Mouse (Mus musculus) testis, adult 2 months (tissue): ENCODE data around the gene Akr1d1. TPM values are rescaled to one million over a fixed set of nuclear protein-coding genes. Genes with fewer than 3 reads are reported as not detected.

Experiments
- H3K27ac ChIP-seq: fragments of 200-500 bp; 2 replicates; pipeline ENCODE4 v1.5.1; 2012; ENCODE audit warnings: low read depth, low read length; ENCODE audit not compliant: control insufficient read depth, insufficient read depth
- H3K27me3 ChIP-seq: fragments of 200-500 bp; 2 replicates; pipeline ENCODE4 v1.6.1; 2012; ENCODE audit warnings: mild to moderate bottlenecking, low read length, moderate library complexity; ENCODE audit not compliant: control insufficient read depth, insufficient read depth
- H3K36me3 ChIP-seq: fragments of 200-500 bp; 2 replicates; pipeline ENCODE4 v1.6.1; 2012; ENCODE audit warnings: mild to moderate bottlenecking, low read length; ENCODE audit not compliant: control insufficient read depth, insufficient read depth
- H3K4me1 ChIP-seq: fragments of 200-500 bp; 2 replicates; pipeline ENCODE4 v1.6.1; 2012; ENCODE audit warnings: low read length; ENCODE audit not compliant: control insufficient read depth, insufficient read depth
- H3K4me3 ChIP-seq: fragments of 200-500 bp; 2 replicates; pipeline ENCODE4 v1.5.1; 2012; ENCODE audit warnings: low read depth, mild to moderate bottlenecking, low read length, moderate library complexity, mixed read lengths; ENCODE audit not compliant: control insufficient read depth
- CTCF ChIP-seq: fragments of 200-500 bp; IDR thresholded peaks from 2 replicates; pipeline ENCODE4 v1.5.1; 2012; ENCODE audit warnings: low read depth, mild to moderate bottlenecking, inconsistent platforms, low read length, moderate library complexity; ENCODE audit not compliant: control insufficient read depth, insufficient read depth, insufficient replicate concordance
- POLR2A ChIP-seq: fragments of 200-500 bp; IDR thresholded peaks from 2 replicates; pipeline ENCODE4 v1.6.1; 2012; ENCODE audit warnings: low read depth, mild to moderate bottlenecking, inconsistent platforms, low read length, moderate library complexity; ENCODE audit not compliant: control insufficient read depth
- polyA plus RNA-seq: library from polyadenylated mRNA; depleted of rRNA; stranded (reverse); fragments of >200 nt; gene quantifications from 2 replicates; pipeline ENCODE4 v1.2.3, GENCODE M21; 2012

Akr1d1 gene
- polyA plus RNA-seq, 1 experiment = not detected

DNA sequence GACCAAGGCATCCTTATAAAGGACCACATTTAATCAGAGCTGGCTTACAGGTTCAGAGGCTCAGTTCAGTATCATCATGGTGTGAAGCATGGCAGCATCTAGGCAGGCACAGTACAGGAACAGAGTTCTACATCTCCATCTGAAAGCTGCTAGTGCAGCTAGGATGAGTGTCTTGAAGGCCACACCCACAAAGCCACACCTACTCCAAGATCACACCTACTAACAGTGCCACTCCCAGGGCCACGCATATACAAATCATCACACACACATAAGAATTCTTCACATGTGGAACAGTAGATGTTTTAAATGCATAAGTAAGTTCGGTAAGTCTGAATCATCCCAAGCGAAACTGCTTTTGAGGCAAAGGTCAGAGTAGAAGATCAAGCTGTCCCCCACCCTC is 33.9 kb downstream of the Akr1d1 start:
- TF ChIP-seq POLR2A (no peak), CTCF (no peak)
- H3K36me3 ChIP-seq = no peaks in the 10 kb centered on the region
- no peaks in the 10 kb centered on the region for H3K4me1 ChIP-seq
- H3K4me3 ChIP-seq = no peak overlapping the region
- H3K27ac ChIP-seq = no peak overlapping the region
- no peaks in the 10 kb centered on the region for H3K27me3 ChIP-seq

DNA sequence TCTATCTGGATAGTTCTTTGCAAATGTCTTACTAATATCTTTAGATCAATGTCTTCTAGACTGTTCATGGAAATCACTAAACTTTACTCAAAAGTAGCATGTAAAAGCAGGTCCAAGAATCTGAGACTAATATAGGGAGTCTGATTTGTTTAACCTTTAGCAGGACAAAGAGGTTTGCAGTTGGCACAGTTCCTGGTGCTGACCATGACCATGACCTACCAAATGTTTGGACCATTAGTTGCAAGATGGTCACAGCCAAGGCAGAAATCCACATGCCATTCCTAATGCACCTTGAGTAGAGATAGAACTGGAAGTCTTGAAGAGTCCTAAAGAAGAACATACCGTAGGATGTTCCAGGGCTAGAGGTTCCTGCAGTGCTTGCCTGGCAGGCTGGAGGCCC is 37.4 kb downstream of the Akr1d1 start:
- no peaks in the 10 kb centered on the region for H3K4me1 ChIP-seq
- TF ChIP-seq CTCF (no peak), POLR2A (no peak)
- no peak overlapping the region for H3K4me3 ChIP-seq
- H3K27me3 ChIP-seq = no peaks in the 10 kb centered on the region
- no peak overlapping the region for H3K27ac ChIP-seq
- no peaks in the 10 kb centered on the region for H3K36me3 ChIP-seq

DNA sequence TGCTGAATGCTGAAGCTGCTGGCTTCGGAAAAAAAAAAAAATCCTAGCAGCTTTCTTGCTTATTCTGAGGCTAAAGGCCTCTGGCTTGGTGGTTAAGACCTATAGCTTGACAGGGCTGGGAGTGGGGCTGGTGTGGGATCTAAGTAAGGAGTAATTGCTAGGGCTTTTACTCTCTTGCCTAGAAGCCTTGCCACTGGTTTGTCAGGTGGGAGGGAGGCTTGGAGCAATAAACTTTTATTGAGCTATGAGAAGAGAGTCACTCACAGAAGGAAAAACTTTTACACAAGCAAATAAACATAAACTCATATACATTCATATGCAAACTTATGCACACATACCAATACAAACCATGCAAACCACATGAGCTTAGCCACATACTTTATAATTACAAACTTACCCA is 42.0 kb downstream of the Akr1d1 start:
- H3K4me1 ChIP-seq = no peaks in the 10 kb centered on the region
- H3K27me3 ChIP-seq = no peaks in the 10 kb centered on the region
- H3K4me3 ChIP-seq = no peak overlapping the region
- no peak overlapping the region for H3K27ac ChIP-seq
- no peaks in the 10 kb centered on the region for H3K36me3 ChIP-seq
- no peak for TF ChIP-seq POLR2A
- no peak for TF ChIP-seq CTCF

DNA sequence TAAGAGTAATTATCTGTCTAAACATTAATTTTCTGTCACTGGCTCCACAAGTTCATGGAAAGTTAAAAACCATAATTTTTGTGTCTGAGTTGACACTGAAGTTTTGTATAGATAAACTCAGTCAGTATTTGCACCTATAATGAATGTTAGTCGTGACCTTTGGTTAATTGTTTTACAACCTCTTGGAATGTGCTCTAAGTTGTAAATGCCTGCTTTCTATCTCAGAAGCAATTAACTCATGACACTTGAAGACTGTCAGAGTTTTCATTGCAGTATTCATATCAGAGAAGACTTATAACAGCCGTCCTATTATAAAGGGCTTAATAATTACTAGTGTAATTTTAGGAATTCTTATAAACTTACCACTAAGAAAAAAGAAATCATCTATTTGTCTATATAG is 43.0 kb downstream of the Akr1d1 start:
- no peaks in the 10 kb centered on the region for H3K27me3 ChIP-seq
- no peaks in the 10 kb centered on the region for H3K36me3 ChIP-seq
- no peak overlapping the region for H3K27ac ChIP-seq
- TF ChIP-seq POLR2A (no peak), CTCF (no peak)
- no peaks in the 10 kb centered on the region for H3K4me1 ChIP-seq
- H3K4me3 ChIP-seq = no peak overlapping the region

DNA sequence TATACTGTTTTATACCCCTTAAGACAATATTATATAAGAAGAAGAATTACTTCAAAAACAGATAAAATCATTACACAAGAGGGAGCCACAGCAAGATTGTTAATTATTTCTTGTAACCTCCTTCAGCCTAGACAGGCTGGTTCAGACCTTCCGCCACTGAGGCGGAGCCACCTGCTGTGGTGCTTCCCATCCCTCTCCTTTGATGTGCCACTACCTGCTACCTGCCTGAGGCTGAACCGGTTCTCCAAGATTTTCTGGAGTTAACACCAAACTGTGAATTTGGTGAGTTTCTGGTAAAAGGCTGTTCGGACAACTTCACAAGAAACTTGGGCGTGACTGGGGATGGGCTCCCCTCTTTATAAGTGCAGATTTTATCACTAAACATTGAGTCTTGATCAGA is 50.5 kb downstream of the Akr1d1 start:
- no peaks in the 10 kb centered on the region for H3K27me3 ChIP-seq
- no peaks in the 10 kb centered on the region for H3K36me3 ChIP-seq
- H3K4me3 ChIP-seq = no peak overlapping the region
- H3K4me1 ChIP-seq = no peaks in the 10 kb centered on the region
- no peak overlapping the region for H3K27ac ChIP-seq
- TF ChIP-seq CTCF (no peak), POLR2A (no peak)

DNA sequence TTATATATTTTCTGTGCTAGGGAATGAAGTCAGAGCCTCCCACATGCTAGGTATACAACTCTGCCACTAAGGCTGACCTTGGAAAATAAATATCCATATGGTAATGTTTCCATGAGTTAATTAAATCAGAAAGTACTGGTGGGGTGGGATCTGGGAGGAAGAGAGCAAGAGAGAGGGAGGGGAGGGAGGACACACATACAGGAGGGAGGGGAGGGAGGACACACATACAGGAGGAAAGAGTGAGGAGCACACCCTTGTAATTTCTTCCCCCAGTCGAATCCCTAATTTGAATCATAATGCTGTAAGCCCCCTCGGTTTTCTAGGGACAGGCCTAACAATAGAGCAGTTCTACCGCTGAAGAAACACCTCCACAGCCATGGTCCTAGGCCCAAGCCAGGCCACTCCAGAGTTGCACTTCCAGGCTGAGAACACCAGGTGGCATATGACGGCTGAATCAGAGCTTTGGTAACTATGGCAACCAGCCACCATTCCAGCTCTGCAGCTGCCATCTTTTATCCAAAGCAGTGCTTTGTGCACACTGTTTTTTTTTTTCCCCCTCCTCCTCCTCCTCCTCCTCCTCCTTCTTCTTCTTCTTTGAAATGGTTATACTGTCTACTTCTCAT is 59.5 kb downstream of the Akr1d1 start:
- Histone ChIP-seq H3K4me1 (peaks cover 5% of the 10 kb centered on the region), H3K27me3 (no peaks in the 10 kb centered on the region), H3K4me3 (no peak overlapping the region), H3K36me3 (no peaks in the 10 kb centered on the region), H3K27ac (no peak overlapping the region)
- TF ChIP-seq CTCF = peak; percentile 75; the same call in 1 of the 2 replicates
- no peak for TF ChIP-seq POLR2A

DNA sequence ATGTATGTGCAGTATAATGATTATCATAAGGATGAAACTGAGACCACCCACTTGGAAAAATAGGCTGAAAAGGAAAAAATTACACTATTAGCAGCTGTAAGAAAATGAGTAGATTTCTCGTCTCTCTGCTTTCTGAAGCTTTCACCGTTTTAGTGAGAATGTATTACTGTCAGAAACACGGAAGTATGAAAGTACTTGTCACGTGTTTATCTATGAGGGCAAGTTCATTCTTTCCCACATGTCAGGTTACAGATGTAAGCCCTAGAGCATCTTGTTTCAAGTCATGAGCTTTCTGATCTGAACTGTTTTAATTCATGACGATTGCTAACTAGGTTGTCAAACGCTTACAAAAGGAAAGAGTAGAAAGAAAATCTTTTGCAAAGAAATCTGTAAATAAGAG is 60.8 kb downstream of the Akr1d1 start:
- Histone ChIP-seq H3K4me1 (peaks cover 5% of the 10 kb centered on the region), H3K27ac (no peak overlapping the region)

More for the DNA sequence above, 60.8 kb downstream of the Akr1d1 start:
- H3K27me3 ChIP-seq = no peaks in the 10 kb centered on the region
- H3K36me3 ChIP-seq = no peaks in the 10 kb centered on the region
- TF ChIP-seq CTCF (no peak), POLR2A (no peak)
- no peak overlapping the region for H3K4me3 ChIP-seq
